Mouse (Mus musculus) cerebellum, adult 2 months (tissue): ENCODE measurements at regions not wholly inside any gene's neighbourhood (a gene's known extent, or its start where the extent isn't known, plus 50 kb on each side); places are given as distances from the start of the nearest gene placed in this dataset.

Experiments
- DNase-seq, 2 experiments: peaks; one replicate each; pipeline ENCODE4 v3.0.0; 2021
- H3K27ac ChIP-seq: fragments of 200-500 bp; 2 replicates; pipeline ENCODE4 v1.5.1; 2012; ENCODE audit warnings: low read length, control low read depth, inconsistent platforms; ENCODE audit not compliant: insufficient read depth
- H3K27me3 ChIP-seq: fragments of 200-500 bp; 2 replicates; pipeline ENCODE4 v1.6.1; 2012; ENCODE audit warnings: inconsistent platforms, mild to moderate bottlenecking, low read length, moderate library complexity; ENCODE audit not compliant: control insufficient read depth, insufficient read depth
- H3K4me1 ChIP-seq: fragments of 200-500 bp; 2 replicates; pipeline ENCODE4 v1.6.1; 2011; ENCODE audit warnings: low read length; ENCODE audit not compliant: control insufficient read depth, insufficient read depth
- H3K4me3 ChIP-seq: fragments of 200-500 bp; replicated peaks from 2 replicates; pipeline ENCODE3; 2011; ENCODE audit warnings: mild to moderate bottlenecking, low read depth, low read length, control low read depth; ENCODE audit not compliant: insufficient read depth
- CTCF ChIP-seq: fragments of 200-500 bp; IDR thresholded peaks from 2 replicates; pipeline ENCODE4 v1.5.1; 2011; ENCODE audit warnings: low read depth, mild to moderate bottlenecking, control low read depth, low read length, moderate library complexity, borderline replicate concordance; ENCODE audit not compliant: insufficient read depth
- POLR2A ChIP-seq: fragments of 200-500 bp; IDR thresholded peaks from 2 replicates; pipeline ENCODE4 v1.6.1; 2011; ENCODE audit warnings: low read length, control low read depth, borderline replicate concordance; ENCODE audit not compliant: insufficient read depth
- WGBS: fragments of 180-500 bp; shearing (Covaris S2); methylation state at CpG from one replicate; pipeline ENCODE4 v1.1.7; 2018; 5-methylcytosine and 5-hydroxymethylcytosine counted together

DNA sequence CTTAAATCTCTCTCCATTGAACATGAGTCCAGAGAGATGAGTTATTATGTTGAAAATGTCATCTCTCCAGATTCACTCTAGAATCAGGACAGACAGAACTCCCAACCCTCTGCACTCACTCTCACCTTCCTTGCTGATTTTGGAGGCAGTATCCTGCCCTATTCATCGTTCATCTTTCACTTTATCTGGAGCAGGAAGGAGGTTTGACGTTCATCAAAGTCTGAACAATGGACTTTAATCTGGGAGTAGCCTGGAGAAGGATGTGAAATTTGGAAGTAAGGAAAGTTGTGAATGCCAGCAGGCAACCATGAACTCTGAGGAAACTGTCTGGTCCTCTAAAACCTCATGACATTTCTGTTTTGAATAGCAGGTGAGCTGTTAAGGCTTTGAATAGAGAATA, 125.0 kb upstream of the App start:
- TF ChIP-seq POLR2A = no peak
- TF ChIP-seq CTCF = no peak
- no peaks in the 10 kb centered on the region for H3K4me1 ChIP-seq
- WGBS = 65% methylated on average over 2 of the region's 2 CpGs
- no peak overlapping the region for H3K27ac ChIP-seq
- no peaks in the 10 kb centered on the region for H3K27me3 ChIP-seq
- no peak for DNase-seq
- H3K4me3 ChIP-seq = no peak overlapping the region

- no peak for TF ChIP-seq POLR2A
- no peak for TF ChIP-seq CTCF
- WGBS = 64% methylated on average over 9 of the region's 9 CpGs
- DNase-seq = no peak
These were observed 117.7 kb upstream of the App start for GRCm38 (mm10) chr16:85290986-85291952.

DNA sequence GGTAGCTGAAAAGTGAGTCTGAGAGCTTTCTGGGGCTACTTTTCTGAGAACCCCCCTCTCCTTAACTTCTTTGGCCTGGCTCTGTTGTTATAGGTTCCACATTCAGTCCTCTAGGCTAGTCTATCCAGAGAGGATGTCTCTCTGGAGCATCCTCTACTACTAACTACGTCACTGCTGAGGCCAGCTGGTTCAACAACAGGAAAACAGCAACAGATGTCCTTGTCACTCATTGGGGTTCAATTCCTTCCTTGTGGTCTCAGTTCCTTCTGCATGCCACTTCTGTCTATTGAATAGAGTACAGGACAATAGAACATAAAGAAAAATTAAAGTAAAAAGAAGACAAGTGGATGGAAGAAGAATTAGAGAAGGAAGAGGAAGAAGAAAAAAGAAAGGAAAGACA, 104.3 kb upstream of the App start:
- WGBS = 47% methylated on average over 1 of the region's 1 CpGs
- H3K27ac ChIP-seq = no peak overlapping the region
- H3K4me1 ChIP-seq = no peaks in the 10 kb centered on the region
- no peaks in the 10 kb centered on the region for H3K27me3 ChIP-seq
- TF ChIP-seq POLR2A (no peak), CTCF (no peak)
- no peak for DNase-seq
- no peak overlapping the region for H3K4me3 ChIP-seq

More at GRCm38 (mm10) chr16:85290986-85291952, 117.7 kb upstream of the App start:
- Histone ChIP-seq H3K27me3 (no peaks in the 10 kb centered on the region), H3K27ac (no peak overlapping the region), H3K4me1 (no peaks in the 10 kb centered on the region), H3K4me3 (no peak overlapping the region)

- H3K4me3 ChIP-seq = no peak overlapping the region
- DNase-seq = no peak
- H3K27ac ChIP-seq = no peak overlapping the region
- TF ChIP-seq POLR2A (no peak), CTCF (no peak)
- WGBS = 77% methylated on average over 8 of the region's 8 CpGs
- no peaks in the 10 kb centered on the region for H3K4me1 ChIP-seq
- H3K27me3 ChIP-seq = no peaks in the 10 kb centered on the region
These were observed 96.1 kb upstream of the App start for GRCm38 (mm10) chr16:85269681-85270080.

GRCm38 (mm10) chr16:85259838-85260237, 86.3 kb upstream of the App start:
- no peak overlapping the region for H3K27ac ChIP-seq
- H3K27me3 ChIP-seq = no peaks in the 10 kb centered on the region
- H3K4me1 ChIP-seq = no peaks in the 10 kb centered on the region
- no peak overlapping the region for H3K4me3 ChIP-seq
- DNase-seq = no peak
- 74% methylated on average over 4 of the region's 4 CpGs for WGBS
- no peak for TF ChIP-seq POLR2A
- no peak for TF ChIP-seq CTCF

GRCm38 (mm10) chr16:85247301-85247700, 73.7 kb upstream of the App start:
- Histone ChIP-seq H3K4me3 (no peak overlapping the region), H3K4me1 (no peaks in the 10 kb centered on the region), H3K27ac (no peak overlapping the region), H3K27me3 (no peaks in the 10 kb centered on the region)
- no peak for DNase-seq
- WGBS = 73% methylated on average over 1 of the region's 1 CpGs
- TF ChIP-seq CTCF (no peak), POLR2A (no peak)

DNA sequence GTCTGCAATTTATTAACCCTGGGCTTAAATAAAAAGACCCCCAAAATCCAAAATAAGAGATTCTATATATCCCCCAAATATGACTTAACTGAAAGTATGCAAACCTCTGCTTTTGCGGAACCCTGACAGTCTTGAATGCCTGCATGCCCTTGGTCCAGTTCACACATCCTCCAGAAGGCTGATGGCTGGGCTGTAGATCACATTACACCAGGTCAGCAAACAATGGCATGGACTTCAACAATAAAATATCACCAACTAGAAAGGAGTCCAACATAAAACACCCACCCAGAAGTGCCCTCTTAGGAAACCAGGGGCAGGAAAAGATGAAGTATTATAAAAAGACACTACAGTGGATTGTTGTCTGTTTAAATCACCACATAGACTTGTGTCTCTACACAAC, 59.5 kb upstream of the App start:
- no peak for TF ChIP-seq POLR2A
- TF ChIP-seq CTCF = no peak
- no peak for DNase-seq
- 97% methylated on average over 1 of the region's 1 CpGs for WGBS
- H3K4me3 ChIP-seq = no peak overlapping the region
- H3K4me1 ChIP-seq = no peaks in the 10 kb centered on the region
- no peak overlapping the region for H3K27ac ChIP-seq
- H3K27me3 ChIP-seq = no peaks in the 10 kb centered on the region

- TF ChIP-seq POLR2A = no peak
- no peak for TF ChIP-seq CTCF
- DNase-seq = no peak
- Histone ChIP-seq H3K27ac (no peak overlapping the region), H3K4me1 (no peaks in the 10 kb centered on the region), H3K27me3 (no peaks in the 10 kb centered on the region), H3K4me3 (no peak overlapping the region)
- 82% methylated on average over 6 of the region's 6 CpGs for WGBS
These were observed 58.4 kb upstream of the App start for GRCm38 (mm10) chr16:85231908-85232467.
